Mouse (Mus musculus) stomach, postnatal 0 days (tissue): ENCODE measurements around the gene Styk1.

Source experiments
- CTCF ChIP-seq: IDR thresholded peaks from 2 replicates; pipeline ENCODE4 v1.5.1; 2016; ENCODE audit warnings: antibody characterized with exemption, low read depth, mild to moderate bottlenecking, moderate library complexity
- EP300 ChIP-seq: optimal IDR thresholded peaks from 2 replicates; pipeline ENCODE3; 2016; ENCODE audit warnings: antibody characterized with exemption

- no peak for TF ChIP-seq CTCF
- TF ChIP-seq EP300, result no peak
Measured at GRCm38 (mm10) chr6:131383713-131384330, 30.4 kb upstream of the Styk1 start.
